Mouse (Mus musculus) bone marrow, adult 2 months (tissue): ENCODE measurements around the gene Anxa1.

Experiments
- CTCF ChIP-seq: fragments of 200-500 bp; IDR thresholded peaks from 2 replicates; pipeline ENCODE4 v1.5.1; 2011; ENCODE audit warnings: low read length, control low read depth; ENCODE audit not compliant: control insufficient read depth, insufficient read depth
- POLR2A ChIP-seq: fragments of 200-500 bp; IDR thresholded peaks from 2 replicates; pipeline ENCODE4 v1.6.1; 2011; ENCODE audit warnings: low read depth, mild to moderate bottlenecking, control low read depth, low read length, borderline replicate concordance; ENCODE audit not compliant: control insufficient read depth

DNA sequence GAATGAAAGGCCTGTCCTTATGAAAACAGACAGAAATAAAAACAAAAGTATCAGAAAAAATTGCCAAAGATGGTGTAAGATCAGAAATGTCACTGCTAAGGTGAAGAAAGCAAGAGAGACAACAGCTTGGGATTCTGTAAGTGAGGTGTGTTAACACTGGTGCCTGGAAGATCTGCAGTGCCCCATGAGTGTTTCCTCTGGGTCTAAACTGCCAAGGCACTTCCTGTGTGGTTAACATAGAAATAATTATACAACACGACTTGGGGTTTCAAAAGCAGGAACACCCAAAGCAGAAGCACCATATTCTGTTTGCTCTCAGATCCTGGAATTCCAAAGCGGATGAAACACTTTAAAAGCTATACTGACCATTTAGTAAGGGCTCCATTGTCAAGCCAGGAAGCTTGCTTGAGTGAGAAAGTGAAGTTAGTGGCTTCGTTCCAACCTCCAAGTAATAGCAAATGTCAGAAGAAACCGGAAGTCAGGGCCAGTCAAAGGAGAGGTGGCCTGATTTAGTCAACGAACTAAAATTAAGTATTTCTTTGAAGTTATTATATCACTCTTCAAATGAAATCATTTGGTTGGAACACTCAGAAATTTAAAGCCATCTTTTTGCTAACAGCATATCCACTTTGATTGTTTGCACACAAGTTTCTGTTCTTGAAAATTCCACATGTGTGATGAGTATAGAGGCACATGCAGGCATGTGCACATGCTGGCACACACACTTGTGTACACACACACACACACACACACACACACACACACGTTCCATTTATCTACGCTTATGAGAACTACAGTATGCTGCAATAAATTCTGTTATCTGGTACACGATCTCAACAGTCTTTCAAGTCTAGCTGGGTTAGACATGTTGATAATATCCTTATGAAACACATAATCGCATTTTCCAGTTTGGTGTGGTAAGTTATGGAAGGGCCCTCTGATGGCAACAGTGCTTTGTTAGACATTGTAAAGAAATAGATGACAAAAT lies 19.1 kb upstream of the Anxa1 start:
- TF ChIP-seq POLR2A (no peak), CTCF (no peak)
